Mouse (Mus musculus) MEL (cell line): ENCODE results near the gene Olfr967. TPM values are rescaled to one million over a fixed set of nuclear protein-coding genes. Genes with fewer than 3 reads are reported as not detected.

Experiments used
- DNase-seq: peaks from one replicate; pipeline ENCODE4 v3.0.0; 2011; ENCODE audit warnings: low read depth, low spot score
- H3K27ac ChIP-seq: 2 replicates; pipeline ENCODE4 v1.5.1; 2012; ENCODE audit warnings: low read depth, mild to moderate bottlenecking, control low read depth, low read length, moderate library complexity; ENCODE audit not compliant: control insufficient read depth
- H3K27me3 ChIP-seq, 2 experiments: fragments of 150-350 bp in 1 of 2; sonication (generic) in 1 of 2; 2 replicates each; pipeline ENCODE4 v1.6.1; 2012; ENCODE audit warnings: low read length in 2 of 2, mild to moderate bottlenecking in 2 of 2, improper control_type of control experiment in 1 of 2, moderate library complexity in 1 of 2; ENCODE audit not compliant: insufficient read depth in 2 of 2, control insufficient read depth in 1 of 2
- H3K36me3 ChIP-seq, 2 experiments: 2 replicates each; pipeline ENCODE4 v1.6.1; 2012 to 2014; ENCODE audit warnings: low read length in 2 of 2, improper control_type of control experiment in 1 of 2, inconsistent platforms in 1 of 2, mild to moderate bottlenecking in 1 of 2; ENCODE audit not compliant: insufficient read depth in 2 of 2, control insufficient read depth in 1 of 2
- H3K4me1 ChIP-seq, 2 experiments: fragments of 150-350 bp in 1 of 2; sonication (generic) in 1 of 2; 2 replicates each; pipeline ENCODE4 v1.6.1; 2012; ENCODE audit warnings: low read length in 2 of 2, improper control_type of control experiment in 1 of 2, mild to moderate bottlenecking in 1 of 2; ENCODE audit not compliant: insufficient read depth in 2 of 2, control insufficient read depth in 1 of 2
- H3K4me3 ChIP-seq, 2 experiments: fragments of 150-350 bp in 1 of 2; sonication (generic) in 1 of 2; 2 replicates each; pipeline ENCODE4 v1.5.1; 2012; ENCODE audit warnings: low read depth in 2 of 2, low read length in 2 of 2, mild to moderate bottlenecking in 2 of 2, moderate library complexity in 2 of 2, control low read depth in 1 of 2, improper control_type of control experiment in 1 of 2; ENCODE audit not compliant: control insufficient read depth in 1 of 2, insufficient read depth in 1 of 2
- H3K79me2 ChIP-seq: 2 replicates; pipeline ENCODE4 v1.6.1; 2012; ENCODE audit warnings: mild to moderate bottlenecking, low read length, moderate library complexity; ENCODE audit not compliant: control insufficient read depth, poor library complexity, insufficient read depth
- H3K9ac ChIP-seq: 2 replicates; pipeline ENCODE4 v1.6.1; 2012; ENCODE audit warnings: low read depth, mild to moderate bottlenecking, control low read depth, low read length, moderate library complexity; ENCODE audit not compliant: control insufficient read depth, poor library complexity, severe bottlenecking
- H3K9me3 ChIP-seq: fragments of 150-350 bp; sonication (generic); replicated peaks from 2 replicates; pipeline ENCODE4 v1.6.1; 2012; ENCODE audit warnings: mild to moderate bottlenecking, low read length, improper control_type of control experiment, moderate library complexity; ENCODE audit not compliant: insufficient read depth
- CHD1 ChIP-seq: IDR thresholded peaks from 2 replicates; pipeline ENCODE4 v1.6.1; 2012; ENCODE audit warnings: low read depth, mild to moderate bottlenecking, inconsistent platforms, low read length, improper control_type of control experiment
- E2F4 ChIP-seq: IDR thresholded peaks from 2 replicates; pipeline ENCODE4 v1.6.1; 2011; ENCODE audit warnings: low read depth, low read length, improper control_type of control experiment, borderline replicate concordance
- ELF1 ChIP-seq: IDR thresholded peaks from 2 replicates; pipeline ENCODE4 v1.6.1; 2014; ENCODE audit warnings: low read depth, mild to moderate bottlenecking, inconsistent platforms, low read length, improper control_type of control experiment, moderate library complexity
- GATA1 ChIP-seq: IDR thresholded peaks from 2 replicates; pipeline ENCODE4 v1.6.1; 2011; ENCODE audit warnings: low read depth, low read length, improper control_type of control experiment
- JUND ChIP-seq: IDR thresholded peaks from 2 replicates; pipeline ENCODE4 v1.6.1; 2011; ENCODE audit warnings: low read depth, mild to moderate bottlenecking, improper control_type of control experiment, low read length
- MAX ChIP-seq: IDR thresholded peaks from 2 replicates; pipeline ENCODE4 v1.6.1; 2011; ENCODE audit warnings: low read length, improper control_type of control experiment
- MEF2A ChIP-seq: IDR thresholded peaks from 2 replicates; pipeline ENCODE4 v1.6.1; 2014; ENCODE audit warnings: low read depth, mild to moderate bottlenecking, inconsistent platforms, low read length, improper control_type of control experiment; ENCODE audit not compliant: poor library complexity, insufficient replicate concordance, severe bottlenecking; ENCODE audit errors: extremely low read depth
- MXI1 ChIP-seq: IDR thresholded peaks from 2 replicates; pipeline ENCODE4 v1.6.1; 2011; ENCODE audit warnings: mild to moderate bottlenecking, low read depth, low read length, improper control_type of control experiment
- MYB ChIP-seq: IDR thresholded peaks from 2 replicates; pipeline ENCODE4 v1.6.1; 2011; ENCODE audit warnings: mild to moderate bottlenecking, low read depth, low read length, improper control_type of control experiment
- NELFE ChIP-seq: IDR thresholded peaks from 2 replicates; pipeline ENCODE4 v1.6.1; 2011; ENCODE audit warnings: low read depth, low read length, improper control_type of control experiment
- NRF1 ChIP-seq: IDR thresholded peaks from 2 replicates; pipeline ENCODE4 v1.6.1; 2014; ENCODE audit warnings: low read depth, mild to moderate bottlenecking, inconsistent platforms, low read length, improper control_type of control experiment, moderate library complexity; ENCODE audit not compliant: poor library complexity, insufficient read depth, severe bottlenecking
- POLR2A ChIP-seq, 2 experiments: IDR thresholded peaks; 2 replicates each; pipeline ENCODE4 v1.6.1; 2011 to 2012; ENCODE audit warnings: low read length in 2 of 2, mild to moderate bottlenecking in 2 of 2, control low read depth in 1 of 2, improper control_type of control experiment in 1 of 2, low read depth in 1 of 2, moderate library complexity in 1 of 2; ENCODE audit not compliant: control insufficient read depth in 1 of 2, insufficient read depth in 1 of 2, poor library complexity in 1 of 2
- POLR2AphosphoS2 ChIP-seq: IDR thresholded peaks from 2 replicates; pipeline ENCODE4 v1.6.1; 2011; ENCODE audit warnings: low read length, improper control_type of control experiment
- POLR2AphosphoS5 ChIP-seq: IDR thresholded peaks from 2 replicates; pipeline ENCODE4 v1.6.1; 2012; ENCODE audit warnings: low read depth, borderline replicate concordance, mild to moderate bottlenecking, inconsistent platforms, low read length, moderate library complexity, mixed read lengths
- SMC3 ChIP-seq: IDR thresholded peaks from 2 replicates; pipeline ENCODE4 v1.6.1; 2011; ENCODE audit warnings: low read depth, low read length, improper control_type of control experiment
- TCF12 ChIP-seq: IDR thresholded peaks from 2 replicates; pipeline ENCODE4 v1.6.1; 2014; ENCODE audit warnings: low read depth, mild to moderate bottlenecking, inconsistent platforms, low read length, improper control_type of control experiment, moderate library complexity
- USF1 ChIP-seq: IDR thresholded peaks from 2 replicates; pipeline ENCODE4 v1.6.1; 2014; ENCODE audit warnings: low read depth, mild to moderate bottlenecking, inconsistent platforms, low read length, improper control_type of control experiment, moderate library complexity
- ZKSCAN1 ChIP-seq: IDR thresholded peaks from 2 replicates; pipeline ENCODE4 v1.6.1; 2012; ENCODE audit warnings: low read depth, mild to moderate bottlenecking, inconsistent platforms, low read length, improper control_type of control experiment, moderate library complexity
- ZMIZ1 ChIP-seq: IDR thresholded peaks from 2 replicates; pipeline ENCODE4 v1.6.1; 2012; ENCODE audit warnings: low read depth, mild to moderate bottlenecking, inconsistent platforms, low read length, improper control_type of control experiment, moderate library complexity
- polyA plus RNA-seq, 2 experiments: library from polyadenylated mRNA; stranded (reverse) in 1 of 2; unstranded in 1 of 2; fragments of >175 nt in 1 of 2; fragments of >200 nt in 1 of 2; gene quantifications; 2 replicates each; pipeline versions ENCODE4 v1.2.1 to v1.2.4; 2012; ENCODE audit warnings: low replicate concordance in 2 of 2, low read depth in 1 of 2; ENCODE audit not compliant: insufficient read length in 2 of 2, insufficient read depth in 1 of 2, missing spikeins in 1 of 2
- total RNA-seq: library from RNA; depleted of rRNA; stranded (reverse); fragments of 300-350 nt; gene quantifications from 2 replicates; pipeline ENCODE4 v1.2.3, GENCODE M21; 2012

The Olfr967 gene
- total and polyA plus RNA-seq, 3 experiments: not detected

DNA sequence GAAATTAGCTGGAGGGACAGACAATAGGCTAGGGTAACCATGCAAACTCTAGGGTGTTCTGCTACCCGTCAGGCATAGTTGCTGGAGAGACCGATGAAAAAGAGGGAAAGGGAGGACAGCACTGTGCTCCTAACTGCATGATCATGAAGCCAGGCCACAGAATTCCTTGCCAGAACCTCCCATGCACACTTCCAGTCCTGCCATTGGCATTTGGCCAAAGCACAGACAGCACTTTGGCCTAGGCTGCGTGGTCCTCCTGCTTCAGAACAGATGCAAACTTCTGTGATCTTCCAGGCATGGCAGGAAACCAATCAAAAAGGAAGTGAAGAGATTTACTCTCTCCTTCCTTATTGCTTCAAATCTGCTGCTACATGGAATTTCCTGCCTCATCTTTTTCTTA lies 37.1 kb upstream of the Olfr967 start:
- H3K4me1 ChIP-seq: no peaks in the 10 kb centered on the region
- no peaks in the 10 kb centered on the region for H3K36me3 ChIP-seq
- no peak for DNase-seq
- H3K79me2 ChIP-seq: no peaks in the 10 kb centered on the region
- no peak overlapping the region for H3K4me3 ChIP-seq
- no peak overlapping the region for H3K27ac ChIP-seq
- no peaks in the 10 kb centered on the region for H3K27me3 ChIP-seq
- TF ChIP-seq MEF2A: no peak
- TF ChIP-seq TCF12: no peak
- TF ChIP-seq E2F4: no peak
- TF ChIP-seq JUND: no peak
- no peak for TF ChIP-seq NELFE
- no peak for TF ChIP-seq POLR2A (IDR thresholded peaks at IDR 0.05; ENCODE audit: control insufficient read depth in 1 of 2, insufficient read depth in 1 of 2, low read depth in 1 of 2, low read length in 2 of 2, poor library complexity in 1 of 2)
- no peak for TF ChIP-seq CHD1
- TF ChIP-seq ELF1: no peak
- TF ChIP-seq SMC3: no peak
- no peak for TF ChIP-seq NRF1
- no peak for TF ChIP-seq MXI1
- no peak for TF ChIP-seq MAX
- TF ChIP-seq MYB: no peak
- no peak for TF ChIP-seq POLR2AphosphoS5
- no peak for TF ChIP-seq ZKSCAN1
- TF ChIP-seq USF1: no peak
- TF ChIP-seq ZMIZ1: no peak
- H3K9ac ChIP-seq: no peak overlapping the region
- H3K9me3 ChIP-seq: no peaks in the 10 kb centered on the region

DNA sequence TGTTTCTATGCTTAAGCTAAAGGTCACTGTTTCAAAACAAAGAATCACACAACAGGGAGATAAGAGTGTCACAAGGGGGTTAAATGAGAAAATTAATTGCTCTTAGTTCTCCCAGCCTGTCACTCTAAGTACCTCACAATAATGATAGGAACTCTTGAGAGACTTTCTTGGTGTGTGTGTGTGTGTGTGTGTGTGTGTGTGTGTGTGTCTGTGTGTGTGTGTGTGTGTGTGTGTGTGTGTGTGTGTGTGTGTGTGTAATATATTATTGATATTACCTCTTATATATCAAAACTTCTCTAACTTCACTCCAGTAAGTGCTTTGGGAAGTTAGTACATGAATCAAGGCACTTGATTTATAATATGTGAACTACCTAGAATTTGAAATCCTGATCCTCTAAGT lies 35.0 kb upstream of the Olfr967 start, which contains the start of gene Olfr965:
Gene Olfr965 (plus strand): TSS at position 301 of the 400 bp plus-strand sequence.
- Histone ChIP-seq H3K9me3 (no peaks in the 10 kb centered on the region), H3K36me3 (no peaks in the 10 kb centered on the region), H3K4me1 (no peaks in the 10 kb centered on the region), H3K27me3 (no peaks in the 10 kb centered on the region), H3K79me2 (no peaks in the 10 kb centered on the region), H3K4me3 (no peak within 1 kb of the TSS), H3K27ac (no peak within 1 kb of the TSS), H3K9ac (no peak within 1 kb of the TSS)
- no peak for DNase-seq
- no peak for TF ChIP-seq POLR2AphosphoS2
- no peak for TF ChIP-seq GATA1
